Mouse (Mus musculus) heart, postnatal 0 days (tissue): Measurements from ENCODE around the gene Zic1.

Experiments used
- CTCF ChIP-seq: IDR thresholded peaks from 2 replicates; pipeline ENCODE4 v1.5.1; 2016; ENCODE audit warnings: antibody characterized with exemption, control low read depth, low read depth
- EP300 ChIP-seq: IDR thresholded peaks from 2 replicates; pipeline ENCODE4 v1.6.1; 2016; ENCODE audit warnings: antibody characterized with exemption, low read depth

DNA sequence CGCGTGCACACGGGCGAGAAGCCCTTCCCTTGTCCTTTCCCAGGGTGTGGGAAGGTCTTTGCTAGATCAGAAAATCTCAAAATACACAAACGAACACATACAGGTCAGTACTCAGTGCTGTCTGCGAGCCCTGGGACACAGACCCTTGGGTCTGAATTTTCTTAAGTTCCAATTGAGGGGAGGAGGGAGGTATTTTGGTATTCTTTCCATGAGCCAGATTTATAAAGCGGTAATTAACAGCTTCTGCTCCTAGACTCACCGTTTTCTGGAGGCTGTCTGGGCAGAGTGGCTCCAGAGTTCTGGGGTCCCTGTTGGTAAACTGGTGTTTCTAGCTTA is 13.7 kb upstream of the Zic1 start:
- no peak for TF ChIP-seq CTCF
- no peak for TF ChIP-seq EP300
